Mouse (Mus musculus) heart, embryonic 13.5 days (tissue): ENCODE data around the gene Ube2e3. TPM values are rescaled to one million over a fixed set of nuclear protein-coding genes. Genes with fewer than 3 reads are reported as not detected.
A peak's percentile ranks its signal among the peaks of the same experiment; 100 is the strongest.

Experiments used
- ATAC-seq: fragments of 200-750 bp; cut with Nextera tagmentation; 2 replicates; pipeline ENCODE4 v1.8.0; 2017; ENCODE audit warnings: moderate TSS enrichment; ENCODE audit not compliant: insufficient number of reproducible peaks, low FRiP score, low TSS enrichment; ENCODE audit errors: extremely low read depth
- H3K27ac ChIP-seq: fragments of 300-500 bp; sonication (generic); replicated peaks from 2 replicates; pipeline ENCODE4 v1.5.1; 2015; ENCODE audit warnings: moderate library complexity, mild to moderate bottlenecking, inconsistent platforms
- H3K27me3 ChIP-seq: fragments of 300-500 bp; sonication (generic); replicated peaks from 2 replicates; pipeline ENCODE4 v1.6.1; 2015; ENCODE audit warnings: mild to moderate bottlenecking, inconsistent platforms
- H3K36me3 ChIP-seq: fragments of 300-500 bp; sonication (generic); 2 replicates; pipeline ENCODE4 v1.6.1; 2015; ENCODE audit warnings: mild to moderate bottlenecking, inconsistent platforms
- H3K4me1 ChIP-seq: fragments of 300-500 bp; sonication (generic); 2 replicates; pipeline ENCODE4 v1.6.1; 2015; ENCODE audit warnings: inconsistent platforms
- H3K4me2 ChIP-seq: fragments of 300-500 bp; sonication (generic); 2 replicates; pipeline ENCODE4 v1.6.1; 2015; ENCODE audit warnings: inconsistent platforms, mild to moderate bottlenecking, moderate library complexity
- H3K4me3 ChIP-seq: fragments of 300-500 bp; sonication (generic); 2 replicates; pipeline ENCODE4 v1.5.1; 2015; ENCODE audit warnings: moderate library complexity, mild to moderate bottlenecking, inconsistent platforms
- H3K9ac ChIP-seq: fragments of 300-500 bp; sonication (generic); 2 replicates; pipeline ENCODE4 v1.6.1; 2015; ENCODE audit warnings: inconsistent platforms, mild to moderate bottlenecking, moderate library complexity
- H3K9me3 ChIP-seq: fragments of 300-500 bp; sonication (generic); 2 replicates; pipeline ENCODE4 v1.6.1; 2016; ENCODE audit warnings: inconsistent platforms
- WGBS: fragments of 180-500 bp; shearing (Covaris S2); methylation state at CpG from one replicate; pipeline ENCODE4 v1.1.7; 2015; ENCODE audit warnings: mixed read lengths; 5-methylcytosine and 5-hydroxymethylcytosine counted together
- polyA plus RNA-seq: library from polyadenylated mRNA; unstranded; fragments of >200 nt; fragmentation: Nextera tagmentation; extraction: Ambion mirVana; gene quantifications from 2 replicates; pipeline ENCODE4 v1.2.1, GENCODE M21; 2015

Gene Ube2e3
- 118 and 121 TPM in 2 replicates for polyA plus RNA-seq

DNA sequence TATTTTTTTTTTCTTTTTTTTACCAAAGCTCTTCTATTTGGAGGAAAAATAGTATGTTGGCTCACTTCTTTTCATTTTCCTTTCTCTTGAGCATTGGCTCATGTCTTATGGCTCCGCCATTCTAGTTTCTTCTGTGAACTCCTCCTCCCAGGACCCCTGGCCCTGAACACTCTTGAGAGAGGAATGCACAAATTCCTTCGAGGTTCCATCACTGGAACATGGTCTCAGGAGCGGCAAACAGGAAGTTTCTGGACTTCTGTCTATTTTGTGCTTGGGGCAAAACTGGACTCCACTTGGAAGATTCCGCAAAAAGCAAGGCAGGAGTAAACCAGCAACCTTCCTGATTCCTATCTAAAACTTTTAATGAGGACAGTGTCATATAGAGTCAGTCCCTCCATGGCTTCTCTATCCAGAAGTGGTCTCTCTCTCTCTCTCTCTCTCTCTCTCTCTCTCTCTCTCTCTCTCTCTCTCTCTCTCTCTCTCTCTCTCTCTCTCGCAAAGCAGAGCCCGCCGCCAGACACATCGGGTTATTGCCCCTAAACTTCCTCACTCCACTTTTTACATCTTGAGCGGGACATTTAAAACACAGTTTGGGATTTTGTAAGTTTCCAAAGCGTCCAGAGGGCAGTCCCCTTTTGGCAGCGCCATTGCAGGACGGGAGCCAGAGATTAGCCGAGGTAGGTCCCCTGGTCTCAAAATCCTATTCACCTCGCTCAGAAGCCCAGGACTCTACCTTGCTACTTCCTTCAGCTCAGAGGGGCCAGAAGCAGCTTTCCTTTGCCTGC lies at the start of gene Ube2e3:
TSS of gene Ube2e3 (plus strand) at position 399 of the 785 bp plus-strand sequence.
- ATAC-seq: no peak
- 9% methylated on average over 14 of the region's 14 CpGs for WGBS
- H3K27me3 ChIP-seq: no peaks in the 10 kb centered on the region
- H3K36me3 ChIP-seq: peaks cover 16% of the 10 kb centered on the region
- peak within 1 kb of the TSS; percentile 77 for H3K4me2 ChIP-seq
- H3K9ac ChIP-seq: peak within 1 kb of the TSS; percentile 99
- peak within 1 kb of the TSS; percentile 88 for H3K4me3 ChIP-seq
- peak within 1 kb of the TSS; percentile 99 for H3K27ac ChIP-seq
- no peaks in the 10 kb centered on the region for H3K9me3 ChIP-seq
- peaks cover 31% of the 10 kb centered on the region for H3K4me1 ChIP-seq

DNA sequence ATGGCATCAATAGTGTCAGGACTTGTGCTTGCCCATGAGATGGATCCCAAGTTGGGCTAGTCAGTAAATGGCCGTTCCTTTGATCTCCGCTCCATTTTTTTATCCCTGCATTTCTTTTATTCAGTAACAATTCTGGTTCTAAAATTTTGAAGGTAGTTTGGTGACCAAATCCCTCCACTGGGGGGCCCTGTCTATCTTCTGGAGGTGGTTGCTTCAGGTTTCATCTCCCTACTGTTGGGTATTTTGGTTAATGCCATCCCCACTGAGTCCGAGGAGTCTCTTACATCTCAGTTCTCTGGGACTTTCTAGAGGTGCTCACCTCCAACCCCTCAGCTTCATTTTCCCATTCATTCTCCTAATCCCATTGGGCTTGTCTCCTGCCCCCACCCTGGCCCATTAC lies 38.0 kb upstream of the Ube2e3 start:
- Histone ChIP-seq H3K9me3 (no peaks in the 10 kb centered on the region), H3K4me3 (no peak overlapping the region), H3K4me2 (no peak overlapping the region), H3K27me3 (no peaks in the 10 kb centered on the region), H3K36me3 (no peaks in the 10 kb centered on the region), H3K27ac (no peak overlapping the region), H3K4me1 (no peaks in the 10 kb centered on the region), H3K9ac (no peak overlapping the region)
- no peak for ATAC-seq
- 88% methylated on average over 3 of the region's 3 CpGs for WGBS

DNA sequence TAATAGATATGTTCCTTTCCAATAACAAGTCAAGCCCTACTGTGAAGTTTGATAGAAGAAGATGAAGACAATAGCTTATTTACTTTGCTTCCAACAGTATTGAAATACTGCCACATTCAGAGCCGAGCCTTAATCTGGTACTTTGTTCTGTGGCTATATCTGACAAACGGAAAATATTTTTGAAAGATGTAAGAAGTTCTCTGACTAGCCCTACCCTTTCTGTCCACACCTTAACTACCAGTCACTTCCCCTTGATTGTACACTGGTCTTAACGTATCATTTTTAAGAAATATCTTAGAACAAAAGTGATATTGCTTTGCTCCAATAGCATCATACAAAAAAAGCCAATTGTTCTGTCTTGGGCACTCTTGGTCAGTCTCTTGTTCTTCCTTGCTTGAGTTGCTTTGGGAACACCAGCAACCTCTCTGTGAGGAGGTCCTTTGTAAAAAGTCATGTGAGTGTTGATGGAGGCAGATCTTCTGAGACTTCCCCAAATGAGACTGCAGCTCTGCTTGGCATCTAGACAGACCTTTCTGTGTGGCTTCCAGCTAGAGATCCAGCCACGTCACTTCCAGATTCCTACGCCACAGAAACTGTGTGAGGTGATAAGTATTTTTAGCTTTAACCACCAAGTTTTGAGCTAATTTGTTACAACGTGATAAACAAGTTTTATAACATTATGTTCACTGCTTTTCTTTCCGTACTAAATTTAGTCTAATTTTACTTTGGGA lies 26.3 kb upstream of the Ube2e3 start:
- Histone ChIP-seq H3K27me3 (no peaks in the 10 kb centered on the region), H3K9ac (no peak overlapping the region), H3K4me3 (no peak overlapping the region), H3K4me2 (no peak overlapping the region), H3K9me3 (no peaks in the 10 kb centered on the region), H3K4me1 (no peaks in the 10 kb centered on the region), H3K36me3 (no peaks in the 10 kb centered on the region), H3K27ac (no peak overlapping the region)
- WGBS: 71% methylated on average over 7 of the region's 7 CpGs
- ATAC-seq: no peak

DNA sequence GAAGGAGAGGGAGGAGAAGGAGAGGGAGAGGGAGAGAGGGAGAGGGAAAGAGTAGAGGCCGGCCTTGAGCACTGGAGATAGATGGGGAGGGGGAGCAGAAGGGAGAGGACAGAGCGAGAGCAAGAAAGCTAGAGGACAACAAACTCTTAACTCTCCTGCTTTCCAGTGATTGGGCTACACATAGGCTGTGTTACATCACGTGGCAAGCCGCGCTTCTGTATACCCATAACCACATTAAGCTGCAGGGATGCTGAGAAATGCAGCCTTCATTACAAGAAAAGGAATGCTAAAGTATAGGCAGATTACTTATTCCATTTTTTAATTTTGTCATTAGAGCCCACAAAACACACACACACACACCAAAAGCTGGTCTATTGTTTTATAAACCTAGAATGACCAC lies 23.6 kb upstream of the Ube2e3 start:
- H3K4me2 ChIP-seq: no peak overlapping the region
- H3K9me3 ChIP-seq: no peaks in the 10 kb centered on the region
- 81% methylated on average over 5 of the region's 5 CpGs for WGBS
- H3K27ac ChIP-seq: no peak overlapping the region
- no peaks in the 10 kb centered on the region for H3K36me3 ChIP-seq
- no peak overlapping the region for H3K4me3 ChIP-seq
- no peaks in the 10 kb centered on the region for H3K4me1 ChIP-seq
- no peaks in the 10 kb centered on the region for H3K27me3 ChIP-seq
- H3K9ac ChIP-seq: no peak overlapping the region
- no peak for ATAC-seq

DNA sequence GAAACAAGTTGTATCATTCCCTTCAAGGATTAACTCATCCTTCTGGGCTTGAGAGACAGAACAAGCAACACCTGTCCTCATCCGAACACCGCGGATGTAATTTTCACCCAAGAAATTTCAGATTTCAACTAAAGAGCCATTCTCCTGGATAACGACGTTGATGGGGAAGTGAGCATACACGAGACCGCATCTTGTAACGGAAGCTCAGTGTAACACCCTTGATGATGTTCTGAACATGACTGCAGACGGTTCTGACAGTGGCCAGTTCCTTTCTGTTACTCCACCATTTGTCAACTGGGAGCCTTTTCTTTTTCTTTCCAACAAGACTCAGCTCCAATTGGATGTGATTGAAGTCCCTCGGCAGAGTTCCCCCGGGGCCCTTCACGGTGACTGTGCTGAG lies 22.6 kb upstream of the Ube2e3 start:
- H3K4me3 ChIP-seq: no peak overlapping the region
- H3K27me3 ChIP-seq: no peaks in the 10 kb centered on the region
- no peak overlapping the region for H3K9ac ChIP-seq
- no peaks in the 10 kb centered on the region for H3K9me3 ChIP-seq
- H3K4me2 ChIP-seq: no peak overlapping the region
- no peak for ATAC-seq
- H3K27ac ChIP-seq: no peak overlapping the region
- 78% methylated on average over 12 of the region's 12 CpGs for WGBS
- no peaks in the 10 kb centered on the region for H3K4me1 ChIP-seq
- H3K36me3 ChIP-seq: no peaks in the 10 kb centered on the region

DNA sequence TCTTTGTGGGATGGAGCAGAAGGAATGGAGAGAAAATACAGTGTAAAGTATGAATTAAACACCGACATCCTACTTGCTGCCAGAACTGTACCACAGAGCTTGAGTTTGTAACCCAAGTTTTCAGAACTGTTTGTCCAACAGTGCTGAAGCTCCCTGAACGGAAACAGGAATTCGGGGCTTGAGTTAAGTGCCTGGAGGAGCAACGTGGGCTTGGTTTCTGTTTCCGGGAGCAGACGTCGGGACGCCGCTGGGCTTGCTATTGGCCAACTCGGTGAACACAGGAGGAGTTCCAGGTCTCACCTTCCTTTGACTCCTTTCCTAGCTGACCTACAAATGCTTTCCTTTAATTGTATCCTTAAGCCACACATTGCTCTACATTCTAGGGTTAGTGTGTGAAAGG lies 22.2 kb upstream of the Ube2e3 start:
- Histone ChIP-seq H3K4me2 (no peak overlapping the region), H3K36me3 (no peaks in the 10 kb centered on the region), H3K4me1 (no peaks in the 10 kb centered on the region), H3K9ac (no peak overlapping the region), H3K27me3 (no peaks in the 10 kb centered on the region), H3K4me3 (no peak overlapping the region), H3K9me3 (no peaks in the 10 kb centered on the region), H3K27ac (no peak overlapping the region)
- 67% methylated on average over 10 of the region's 10 CpGs for WGBS
- no peak for ATAC-seq

DNA sequence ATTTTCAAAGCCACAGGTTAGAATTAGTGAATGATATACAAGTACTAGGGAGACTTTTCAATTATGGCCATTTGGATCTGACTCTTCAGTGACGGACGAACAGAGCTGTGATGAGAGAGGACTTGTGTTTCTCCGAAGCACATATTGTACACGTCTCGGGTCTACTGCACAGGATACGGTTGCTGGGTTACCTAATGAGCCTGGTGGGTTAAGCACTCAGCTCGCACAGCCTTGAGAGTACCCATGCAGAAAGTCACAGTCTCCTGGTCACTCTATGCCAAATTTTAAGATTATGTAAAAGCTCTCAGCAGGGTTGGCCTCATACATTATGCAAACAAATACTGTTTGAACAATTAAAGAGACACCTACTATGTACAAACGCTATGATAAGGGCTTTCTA lies 13.6 kb upstream of the Ube2e3 start:
- Histone ChIP-seq H3K27ac (no peak overlapping the region), H3K4me3 (no peak overlapping the region), H3K27me3 (no peaks in the 10 kb centered on the region), H3K4me1 (no peaks in the 10 kb centered on the region), H3K36me3 (no peaks in the 10 kb centered on the region), H3K9ac (no peak overlapping the region), H3K4me2 (no peak overlapping the region), H3K9me3 (no peaks in the 10 kb centered on the region)
- WGBS: 70% methylated on average over 8 of the region's 8 CpGs
- ATAC-seq: no peak

DNA sequence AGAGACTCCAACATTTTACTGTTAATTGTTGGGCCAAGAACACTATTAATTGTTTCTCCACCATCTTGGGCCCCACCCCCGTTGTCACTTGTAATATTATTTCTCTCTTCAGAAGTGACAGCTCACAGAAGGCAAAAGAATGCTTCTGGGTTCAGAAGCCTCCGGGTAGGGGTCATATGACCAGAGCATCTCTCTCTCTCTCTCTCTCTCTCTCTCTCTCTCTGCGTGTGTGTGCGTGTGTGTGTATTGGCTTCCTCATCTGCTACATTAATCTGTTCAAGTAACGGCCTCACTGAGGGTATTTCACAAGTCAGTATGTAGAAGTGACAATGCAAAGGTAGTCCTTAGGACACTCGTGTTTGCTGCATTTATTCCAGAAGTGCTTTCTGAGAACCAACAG lies 9.3 kb upstream of the Ube2e3 start:
- Histone ChIP-seq H3K9ac (no peak overlapping the region), H3K9me3 (no peaks in the 10 kb centered on the region), H3K36me3 (no peaks in the 10 kb centered on the region), H3K27me3 (no peaks in the 10 kb centered on the region), H3K4me1 (no peaks in the 10 kb centered on the region), H3K4me3 (no peak overlapping the region), H3K4me2 (no peak overlapping the region), H3K27ac (no peak overlapping the region)
- ATAC-seq: no peak
- 73% methylated on average over 6 of the region's 6 CpGs for WGBS

DNA sequence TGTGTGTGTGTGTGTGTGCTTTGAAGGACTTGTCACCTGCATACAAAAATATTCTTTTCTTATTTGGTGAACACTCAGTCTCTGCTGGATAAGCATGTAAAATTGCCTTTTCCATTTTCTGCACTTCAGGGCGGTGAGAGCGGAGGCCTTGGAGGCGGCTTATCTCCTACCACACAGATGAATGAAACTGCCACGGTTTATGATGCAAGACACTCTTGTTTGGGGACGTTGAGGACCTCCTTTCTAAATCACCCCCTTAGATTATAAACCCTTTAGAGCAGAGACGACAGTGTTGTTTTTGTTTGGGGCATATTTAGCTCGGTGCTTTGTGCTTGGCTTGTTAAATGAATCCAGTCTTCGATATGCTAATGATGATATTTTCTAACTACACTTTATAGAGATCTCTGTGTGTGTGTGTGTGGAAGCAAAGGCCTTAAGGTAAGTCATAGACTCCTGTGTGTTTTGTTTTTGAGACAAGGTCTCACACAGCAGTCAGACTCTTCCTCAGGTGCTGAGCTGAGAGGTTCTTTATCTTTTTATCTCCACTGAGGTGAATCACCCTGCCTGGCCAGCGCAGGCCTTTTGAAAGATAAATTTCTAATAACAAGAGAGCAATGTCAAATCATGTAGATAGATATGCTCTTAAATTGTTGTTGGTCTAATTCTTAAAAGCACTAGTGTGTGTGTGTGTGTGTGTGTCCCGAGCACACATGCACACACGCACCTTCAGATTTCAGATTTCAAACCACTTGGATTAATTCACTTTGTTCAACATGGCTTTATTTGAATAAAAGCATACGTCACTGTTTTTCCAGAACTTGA lies 8.4 kb upstream of the Ube2e3 start:
- no peak overlapping the region for H3K4me3 ChIP-seq
- H3K9me3 ChIP-seq: no peaks in the 10 kb centered on the region
- no peak overlapping the region for H3K4me2 ChIP-seq
- ATAC-seq: no peak
- H3K9ac ChIP-seq: no peak overlapping the region
- no peak overlapping the region for H3K27ac ChIP-seq
- no peaks in the 10 kb centered on the region for H3K27me3 ChIP-seq
- no peaks in the 10 kb centered on the region for H3K4me1 ChIP-seq
- no peaks in the 10 kb centered on the region for H3K36me3 ChIP-seq
- 68% methylated on average over 12 of the region's 12 CpGs for WGBS

DNA sequence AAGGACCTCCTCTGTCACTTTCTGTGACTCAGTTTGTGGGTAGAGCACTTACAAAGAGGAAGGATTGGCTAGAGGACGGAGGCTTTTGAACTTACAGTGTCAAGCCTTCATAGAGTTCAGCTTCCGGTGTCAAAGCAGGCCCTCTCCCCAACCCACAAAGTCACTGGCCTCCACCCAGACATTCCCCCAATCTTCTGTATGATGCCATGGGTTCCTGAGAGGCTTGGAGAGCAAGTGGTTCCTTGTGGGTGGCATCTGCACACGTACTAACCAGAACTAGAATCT lies 7.9 kb upstream of the Ube2e3 start:
- Histone ChIP-seq H3K27me3 (no peaks in the 10 kb centered on the region), H3K9me3 (no peaks in the 10 kb centered on the region), H3K36me3 (no peaks in the 10 kb centered on the region), H3K4me1 (0 out of 2 replicates have a peak, but pooled peaks cover 4% of the 10 kb centered on the region), H3K4me2 (no peak overlapping the region), H3K9ac (no peak overlapping the region), H3K4me3 (no peak overlapping the region), H3K27ac (no peak overlapping the region)
- WGBS: 82% methylated on average over 3 of the region's 3 CpGs
- ATAC-seq: no peak

DNA sequence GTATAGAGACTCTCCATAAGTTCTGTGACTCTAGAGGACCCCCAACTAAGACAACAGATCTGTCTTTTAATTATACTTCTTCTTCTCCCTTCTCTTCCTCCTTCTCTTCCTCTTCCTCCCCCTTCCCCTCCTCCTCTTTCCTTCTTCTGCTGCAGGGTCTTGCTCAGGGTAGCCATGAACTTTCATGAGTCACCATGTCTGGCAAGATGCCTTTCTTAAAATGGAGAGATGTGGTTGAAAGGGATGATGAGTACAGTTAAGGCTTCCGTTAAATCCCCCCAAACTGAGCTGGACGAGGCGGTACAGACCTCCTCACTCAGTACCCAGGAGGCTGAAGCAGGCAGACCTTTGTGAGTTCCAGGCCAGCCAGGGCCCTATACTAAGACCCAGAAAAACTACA lies 3.8 kb upstream of the Ube2e3 start:
- H3K27me3 ChIP-seq: no peaks in the 10 kb centered on the region
- peaks cover 6% of the 10 kb centered on the region; the same call in 1 of the 2 replicates for H3K4me1 ChIP-seq
- H3K9ac ChIP-seq: no peak overlapping the region
- H3K4me3 ChIP-seq: no peak overlapping the region
- no peak for ATAC-seq
- WGBS: 88% methylated on average over 3 of the region's 3 CpGs
- no peak overlapping the region for H3K27ac ChIP-seq
- no peak overlapping the region for H3K4me2 ChIP-seq
- no peaks in the 10 kb centered on the region for H3K36me3 ChIP-seq
- no peaks in the 10 kb centered on the region for H3K9me3 ChIP-seq
